Mouse (Mus musculus) ovary, adult 18-20 months (tissue): ENCODE measurements at regions not wholly inside any gene's neighbourhood (a gene's known extent, or its start where the extent isn't known, plus 50 kb on each side); places are given as distances from the start of the nearest gene placed in this dataset.

ENCODE experiments used
- DNase-seq: peaks from one replicate; pipeline ENCODE4 v3.0.0; 2022; ENCODE audit warnings: low spot score, mixed read lengths

DNA sequence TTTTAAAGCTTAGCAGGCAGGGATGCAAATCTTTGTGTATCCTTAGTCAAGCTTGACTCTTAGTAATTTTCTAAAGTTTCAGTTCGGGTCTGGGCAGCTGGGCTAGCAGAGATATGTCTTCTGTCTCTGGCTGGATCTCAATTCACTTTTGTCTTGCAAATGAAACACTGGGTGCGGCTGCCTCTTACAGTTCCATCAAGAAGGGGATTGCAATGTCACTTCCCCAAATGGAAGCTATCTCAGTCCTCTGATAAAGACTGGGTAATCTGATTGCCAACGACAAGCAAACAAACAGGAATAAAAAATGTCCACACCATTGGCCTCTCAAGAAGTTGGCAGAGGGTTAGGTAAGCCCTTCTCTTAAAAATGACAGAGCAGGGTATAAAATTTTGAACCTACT, 314.1 kb upstream of the Fam19a5 start:
- DNase-seq = no peak

DNA sequence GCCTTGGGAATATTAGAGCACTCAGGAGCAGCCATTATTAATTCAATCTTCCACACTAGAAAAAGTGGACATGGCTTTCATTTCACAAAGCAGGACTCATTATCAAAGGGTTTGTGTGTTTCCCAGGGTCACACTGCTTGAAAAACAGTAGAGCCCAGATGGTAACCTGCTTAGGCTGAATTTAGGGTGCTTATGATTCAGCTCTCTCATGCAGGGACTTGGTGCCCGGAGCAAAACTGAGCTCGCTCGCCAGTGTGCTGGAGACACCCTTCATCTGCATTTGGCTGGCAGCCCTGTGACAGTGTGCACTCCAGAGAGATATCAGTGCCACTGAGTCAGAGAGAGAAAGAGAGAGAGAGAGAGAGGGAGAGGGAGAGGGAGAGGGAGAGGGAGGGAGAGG, 308.0 kb upstream of the Fam19a5 start:
- DNase-seq = no peak

DNA sequence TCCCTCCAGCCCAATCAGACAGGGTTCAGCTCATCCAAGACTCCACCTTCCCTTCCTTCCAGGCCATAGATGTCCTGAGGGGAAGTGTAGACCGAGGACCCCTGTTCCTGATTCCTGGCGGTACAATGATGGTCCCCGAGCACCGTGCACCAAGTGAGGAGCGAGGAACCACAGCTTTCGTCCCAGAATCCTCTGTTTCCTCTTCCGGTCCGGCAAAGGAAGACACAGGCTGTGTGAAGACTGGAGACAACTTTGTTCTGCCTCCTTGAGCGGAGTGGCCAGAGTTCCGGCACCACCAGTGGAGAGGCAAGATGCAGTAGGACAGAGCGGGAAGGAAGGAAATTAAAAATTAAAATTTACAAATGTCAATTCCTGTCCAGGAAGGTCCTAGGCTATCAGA, 305.0 kb upstream of the Fam19a5 start:
- no peak for DNase-seq

DNA sequence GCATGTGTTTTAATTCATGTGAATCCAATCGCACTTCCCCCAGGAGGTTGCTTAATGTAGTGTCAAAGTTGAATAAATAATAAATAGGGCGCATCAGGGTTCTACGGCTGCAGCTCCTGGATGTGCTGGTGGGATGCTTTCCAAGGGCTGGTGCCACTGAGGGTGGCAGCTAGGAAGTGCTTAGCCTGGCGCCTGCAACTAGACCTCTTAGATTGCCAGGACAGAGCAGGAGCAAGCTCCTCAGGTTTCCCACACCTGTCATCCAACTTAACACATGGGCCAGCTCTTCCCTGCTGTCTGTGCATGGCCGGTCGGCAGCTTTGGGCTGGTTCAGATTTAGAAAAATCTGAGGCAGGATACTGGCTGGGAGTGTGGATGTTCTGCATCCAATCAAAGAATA, 282.6 kb upstream of the Fam19a5 start:
- no peak for DNase-seq

DNA sequence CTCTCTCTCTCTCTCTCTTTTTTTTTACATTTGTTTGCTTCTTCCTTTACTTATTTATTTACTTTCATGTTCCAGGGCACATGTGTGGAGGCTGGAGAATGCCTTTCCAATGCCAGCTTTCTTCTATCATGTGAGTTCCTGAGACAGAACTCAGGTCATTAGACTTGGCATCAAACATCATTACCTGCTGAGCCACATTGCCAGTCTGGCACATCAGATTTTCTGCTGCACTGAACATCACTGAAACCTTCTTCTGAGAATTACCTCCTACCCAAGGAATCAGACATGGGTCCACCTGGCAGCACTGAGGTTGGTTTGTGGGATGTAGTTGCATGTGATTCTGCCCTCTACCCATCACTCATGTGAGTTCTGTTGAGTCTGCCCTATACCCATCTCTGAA, 279.2 kb upstream of the Fam19a5 start:
- no peak for DNase-seq

DNA sequence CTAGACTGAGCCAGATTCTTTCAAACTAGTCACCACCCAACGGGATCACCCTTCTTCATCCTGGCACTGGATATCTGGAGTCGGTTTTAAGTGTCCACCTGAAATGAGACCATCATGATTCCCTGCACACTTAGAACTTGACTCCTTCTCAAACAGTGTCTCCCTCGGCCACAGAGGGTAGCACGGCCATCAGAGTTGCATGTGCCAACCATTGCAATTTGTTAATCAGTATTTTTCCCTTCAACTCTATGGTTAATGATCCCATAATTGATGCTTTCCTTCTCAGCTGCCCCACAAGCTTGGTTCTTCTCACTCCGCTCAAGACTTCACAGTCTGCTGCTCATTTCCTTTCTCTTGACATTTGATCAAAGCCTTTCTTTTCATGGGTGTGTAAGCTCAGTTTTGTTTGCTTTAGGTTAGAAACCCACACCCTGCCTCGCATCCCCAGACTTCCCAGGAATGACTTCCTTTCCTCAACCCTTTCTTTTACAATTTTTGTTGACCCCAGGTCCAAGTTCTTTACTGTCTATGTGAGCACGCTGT, 253.0 kb upstream of the Fam19a5 start:
- no peak for DNase-seq

DNA sequence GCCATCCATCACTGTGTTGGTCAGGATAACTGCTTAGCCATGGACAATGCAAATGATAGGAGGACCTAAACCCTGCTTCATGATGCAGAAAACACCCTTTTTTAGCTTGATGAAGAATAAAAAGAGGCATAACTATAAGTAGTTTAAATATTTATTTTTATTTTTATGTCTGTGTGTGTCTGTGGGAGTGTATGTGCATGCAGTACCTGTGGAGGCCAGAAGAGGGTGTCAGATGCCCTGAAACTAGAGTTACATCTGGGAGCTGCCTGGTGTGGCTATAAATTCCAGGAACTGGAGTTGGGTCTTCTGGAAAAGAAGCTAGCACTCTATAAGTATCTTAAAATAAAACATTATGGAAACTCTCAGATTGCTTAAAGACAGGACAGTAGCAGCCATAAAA, 224.2 kb upstream of the Fam19a5 start:
- DNase-seq = no peak

DNA sequence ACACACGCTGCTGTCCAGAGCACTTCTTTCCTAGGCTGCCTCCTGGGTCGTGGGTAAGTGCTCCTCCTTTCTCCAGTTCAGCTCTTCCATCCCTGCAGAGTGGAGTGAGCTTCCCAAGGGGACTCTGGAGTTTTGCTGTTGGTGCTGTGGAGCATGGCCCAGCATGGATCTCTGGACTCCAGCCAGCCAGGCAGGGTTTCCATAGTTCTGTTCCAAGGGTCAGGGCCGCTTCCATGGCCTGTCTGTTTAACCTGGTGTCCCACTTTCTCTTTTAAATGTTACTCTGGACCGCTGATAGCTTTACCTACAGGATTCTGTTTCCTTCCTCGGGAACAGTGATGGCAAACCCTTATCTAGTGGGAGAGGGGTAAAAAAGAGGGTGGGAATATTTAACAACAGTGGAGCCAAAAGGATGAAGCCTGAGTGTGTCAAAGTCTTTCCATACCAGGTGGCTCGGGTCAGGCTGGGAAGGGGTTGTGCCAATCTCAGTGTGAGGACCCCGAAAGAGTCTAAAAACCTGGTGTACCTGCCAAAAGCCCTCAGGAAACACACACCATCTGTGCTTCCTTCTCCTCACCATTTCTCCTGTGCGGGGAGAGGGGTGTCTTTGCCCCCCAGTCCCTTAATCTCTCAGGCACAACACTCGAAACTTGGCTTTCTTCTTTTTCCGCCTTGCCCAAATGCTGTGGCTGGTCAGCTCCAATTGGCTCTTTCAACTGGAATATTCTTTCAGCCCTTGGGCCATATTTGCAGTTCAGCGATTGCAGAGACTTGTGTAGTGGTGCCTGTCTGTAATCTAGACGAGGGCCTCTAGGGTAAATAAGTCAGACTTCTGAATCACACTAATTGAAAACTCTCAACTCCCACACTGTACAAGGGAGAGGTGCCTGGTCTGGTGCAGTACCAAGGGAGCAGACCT, 222.8 kb upstream of the Fam19a5 start:
- DNase-seq = no peak

DNA sequence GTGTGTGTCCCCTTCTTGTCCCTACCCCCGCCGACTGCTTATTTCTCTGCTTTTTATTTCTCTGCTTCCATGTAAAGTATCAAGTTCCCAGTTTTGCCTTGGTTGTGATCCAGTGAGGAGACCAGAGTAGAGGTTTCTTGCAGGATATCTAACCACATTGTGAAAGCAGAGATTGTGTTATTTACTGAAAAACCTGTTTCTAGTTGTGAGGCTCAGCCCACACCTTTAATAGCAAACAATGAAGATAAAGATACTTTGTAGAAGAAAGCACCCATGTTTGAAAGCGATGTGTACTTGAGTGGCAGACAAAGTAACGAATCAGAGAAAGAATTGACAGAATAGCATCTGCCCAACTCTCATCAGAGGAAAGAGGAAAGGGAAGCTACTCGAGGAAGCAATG, 218.7 kb upstream of the Fam19a5 start:
- DNase-seq = no peak

DNA sequence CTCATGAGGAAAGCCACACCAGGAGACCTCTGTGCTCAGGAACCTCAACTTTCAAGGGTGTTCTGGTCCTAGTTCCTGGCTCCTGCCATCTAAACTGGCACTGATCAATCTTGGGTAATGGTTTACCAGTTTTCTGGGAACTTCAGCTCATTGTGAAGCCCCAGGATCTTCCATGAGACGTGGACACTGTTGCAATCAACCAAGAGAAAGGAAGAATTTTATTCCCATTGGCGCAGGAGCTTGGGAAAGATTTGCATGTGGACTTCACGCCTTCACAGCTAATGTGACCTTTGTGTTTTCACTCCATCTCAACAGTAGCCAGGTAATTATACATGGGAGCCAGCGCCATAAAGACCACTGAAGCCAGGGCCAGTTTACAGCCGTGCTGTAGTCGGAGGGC, 217.8 kb upstream of the Fam19a5 start:
- no peak for DNase-seq

DNA sequence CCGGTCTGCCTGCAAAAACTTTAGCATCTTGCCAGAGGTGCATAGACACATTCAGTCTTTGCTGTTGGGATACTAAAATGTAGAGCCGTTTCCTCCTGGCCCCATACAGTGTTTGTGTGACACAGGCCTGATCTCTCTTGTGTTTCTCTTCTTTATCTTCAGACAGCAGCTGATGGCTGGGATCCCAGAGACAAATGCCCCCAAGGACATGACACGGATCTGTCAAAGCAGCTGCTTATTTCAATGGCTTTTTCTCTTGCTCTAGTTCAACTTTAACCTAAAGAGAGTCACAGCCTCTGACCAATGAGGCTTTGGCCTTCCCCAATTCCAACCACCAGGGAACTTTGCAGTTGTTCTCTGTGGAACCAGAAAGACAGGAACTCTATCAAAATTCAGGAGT, 211.7 kb upstream of the Fam19a5 start:
- DNase-seq = no peak

DNA sequence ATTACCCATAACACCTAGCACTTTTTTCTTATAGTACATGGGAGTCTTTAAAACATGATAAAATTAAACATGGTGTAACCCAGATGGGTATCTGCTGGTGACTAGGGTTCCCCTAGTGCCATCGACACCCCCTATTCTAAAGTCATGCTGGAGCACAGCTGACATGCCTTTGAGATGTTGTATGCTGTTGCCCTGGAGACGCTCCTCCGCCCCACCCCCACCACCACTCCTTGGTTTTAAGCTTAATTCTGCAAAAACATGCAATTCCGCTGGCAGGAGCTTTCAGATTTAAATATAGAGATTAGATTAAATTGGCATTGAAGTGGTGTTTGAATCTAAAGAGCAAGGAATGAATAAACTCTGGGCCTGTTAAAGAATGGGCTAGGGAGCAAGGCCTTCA, 210.6 kb upstream of the Fam19a5 start:
- DNase-seq = no peak

DNA sequence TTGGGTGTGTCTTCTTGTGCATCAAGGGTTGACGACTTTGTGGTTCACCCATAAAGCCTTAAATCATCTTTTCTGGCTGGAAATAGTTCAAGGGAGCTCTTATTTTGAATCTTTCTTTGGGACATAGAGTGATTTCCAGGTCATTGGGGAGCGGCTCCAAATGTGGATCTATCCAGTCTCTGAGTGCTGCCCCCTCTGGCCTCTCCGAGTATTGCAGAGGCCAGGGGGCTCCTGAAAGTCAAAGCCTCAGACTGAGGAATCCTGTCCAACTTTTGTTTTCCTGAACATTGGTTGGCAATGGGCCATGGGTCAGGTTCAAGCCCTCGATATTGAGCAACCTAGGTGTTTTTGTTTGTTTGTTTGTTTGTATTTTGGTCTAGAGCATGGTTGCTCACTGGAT, 209.7 kb upstream of the Fam19a5 start:
- no peak for DNase-seq

DNA sequence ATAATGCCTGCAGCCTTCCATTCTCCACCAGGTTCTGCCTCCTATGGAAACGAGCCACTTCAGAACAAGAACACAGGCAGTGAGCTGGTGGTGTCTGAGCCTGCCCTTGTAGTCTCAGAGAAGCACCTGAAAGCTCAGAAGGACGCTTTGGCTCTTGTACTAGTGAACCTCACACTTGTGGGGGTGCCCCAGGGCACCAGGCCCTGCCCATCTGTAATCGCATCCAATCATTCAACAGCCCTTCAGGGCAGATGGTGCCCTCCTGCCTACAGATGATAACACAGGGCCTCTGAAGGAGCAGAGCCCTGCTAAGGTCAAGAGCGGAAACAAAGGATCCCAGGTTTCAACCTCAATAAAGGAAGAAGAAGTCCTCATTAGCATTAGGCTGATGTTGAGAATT, 208.8 kb upstream of the Fam19a5 start:
- DNase-seq = no peak

DNA sequence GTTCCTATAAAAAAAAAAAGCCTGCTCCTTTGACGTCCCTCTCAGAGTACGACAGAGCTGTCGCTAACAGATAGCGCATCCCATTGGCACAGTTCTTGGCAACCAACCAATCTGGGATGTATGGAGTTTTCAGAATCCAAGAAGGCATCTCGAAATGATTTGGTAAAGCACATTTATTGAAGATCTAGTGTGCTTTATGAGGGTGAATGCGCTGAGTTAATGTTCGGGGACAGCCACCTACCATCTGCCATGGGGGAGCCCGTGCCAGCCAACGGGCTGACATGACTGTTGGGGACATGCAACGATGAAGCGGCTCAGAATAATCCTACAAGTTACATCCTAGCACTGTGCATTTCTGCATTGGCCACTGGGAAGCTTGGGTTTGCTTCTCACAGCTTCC, 208.4 kb upstream of the Fam19a5 start:
- no peak for DNase-seq

DNA sequence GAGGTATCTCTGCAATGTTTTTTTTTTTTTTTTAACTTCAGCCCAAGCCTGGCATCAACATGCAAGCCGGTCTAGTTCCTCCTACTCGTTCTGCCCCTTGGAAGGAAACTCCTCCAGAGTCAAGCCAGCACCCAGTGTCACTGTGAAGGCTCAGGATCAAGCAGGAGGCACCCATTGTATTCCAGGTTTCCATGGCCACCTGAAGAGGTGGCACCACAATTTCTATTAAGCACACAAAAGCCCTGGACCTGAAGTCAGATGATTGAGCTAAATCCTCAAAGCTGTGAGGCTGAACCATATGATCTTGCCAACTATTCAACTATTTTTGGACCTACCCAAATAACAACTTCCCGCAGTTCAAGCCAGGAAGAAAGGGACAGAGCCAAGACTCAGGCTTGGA, 204.2 kb upstream of the Fam19a5 start:
- DNase-seq = peak; percentile 3

DNA sequence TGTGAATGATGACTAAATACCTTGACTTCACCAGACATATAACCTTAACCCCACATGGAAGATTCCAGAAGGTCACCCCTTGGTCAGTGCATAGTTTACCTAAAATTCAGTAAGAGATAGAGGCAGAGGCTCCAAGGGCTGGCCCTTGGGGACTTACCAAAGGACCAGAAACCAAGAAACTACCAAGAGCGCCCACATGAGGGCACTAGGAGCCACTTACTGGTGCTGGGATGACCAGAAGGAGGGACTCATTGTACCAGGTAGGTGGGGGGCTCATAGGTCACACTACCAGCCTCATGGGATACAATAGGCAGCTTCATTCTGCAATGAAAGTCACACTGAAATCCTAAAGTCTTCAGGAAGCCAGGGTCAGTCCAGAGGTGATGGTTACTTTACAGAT, 201.4 kb upstream of the Fam19a5 start:
- no peak for DNase-seq

DNA sequence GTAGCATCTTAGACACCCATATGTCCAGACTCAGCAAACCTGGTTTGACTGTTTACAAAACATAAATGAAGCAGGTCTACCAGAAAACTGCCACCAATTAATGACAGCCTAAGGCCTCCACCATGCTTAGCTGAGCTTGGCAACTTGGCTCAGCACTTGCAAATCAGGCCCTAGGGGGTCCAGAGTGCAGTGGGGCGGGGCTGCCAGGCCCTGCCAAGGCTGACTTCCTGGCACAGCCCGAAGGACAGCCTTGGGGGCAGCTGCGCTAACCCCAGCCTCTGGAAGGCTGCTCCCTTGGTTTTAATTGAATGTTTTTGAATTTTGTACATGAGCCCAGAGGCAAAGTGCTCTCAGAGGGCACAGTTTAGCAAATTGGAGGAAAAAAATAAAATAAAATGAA, 198.3 kb upstream of the Fam19a5 start:
- DNase-seq = peak; percentile 20

DNA sequence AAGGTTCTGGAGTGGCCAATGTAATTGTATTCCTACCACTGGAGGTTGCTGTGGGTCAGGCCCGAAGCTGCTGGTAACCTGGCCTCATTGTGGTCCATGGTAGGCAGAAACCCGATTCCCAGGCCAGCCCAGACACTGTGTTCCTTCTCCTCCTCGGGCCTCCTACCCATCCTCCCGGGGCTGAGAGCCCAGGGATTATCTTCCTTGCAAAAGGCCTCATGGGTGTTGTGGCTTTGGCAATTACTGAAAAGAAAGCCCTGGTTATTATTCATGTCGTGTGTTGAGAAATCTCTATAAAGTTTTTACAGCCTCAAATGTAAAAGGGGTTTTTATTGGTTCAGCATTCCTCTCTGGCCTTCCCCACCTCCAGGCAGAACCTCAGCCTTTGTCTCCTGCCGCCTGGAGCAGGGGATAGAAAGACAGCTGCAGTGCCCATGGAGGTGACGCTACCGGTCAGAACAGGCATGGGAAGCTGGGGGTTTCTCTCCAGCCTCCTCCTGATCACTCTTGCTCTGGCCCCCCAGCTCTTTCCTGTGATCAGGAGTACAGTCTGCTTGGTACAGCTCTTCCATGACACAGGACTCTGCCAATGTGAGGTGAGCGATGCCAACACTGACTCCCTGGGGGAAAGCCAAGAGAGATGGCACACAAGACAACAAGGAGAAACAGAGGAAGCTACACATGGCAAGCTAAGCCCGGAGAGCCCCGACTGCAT, 194.4 kb upstream of the Fam19a5 start:
- DNase-seq = no peak

DNA sequence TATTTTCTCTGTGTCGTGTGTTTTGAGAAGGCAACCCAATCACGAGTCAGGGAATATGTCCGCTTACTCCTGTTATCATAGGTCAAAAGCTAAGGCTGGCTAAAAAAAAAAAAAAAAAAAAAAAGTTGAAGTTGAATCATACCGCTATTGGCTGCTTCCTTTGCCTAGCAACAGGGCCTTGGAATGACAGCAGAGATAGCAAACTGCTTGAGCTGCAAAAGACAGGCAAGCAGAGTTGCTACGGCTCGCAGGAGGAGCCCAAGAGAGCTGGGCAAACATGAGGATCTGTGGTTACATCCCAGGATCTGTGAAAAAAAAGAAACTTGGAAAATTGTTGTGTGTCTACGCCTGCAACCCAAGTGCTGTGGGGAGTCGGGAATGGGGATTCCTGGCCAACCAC, 191.3 kb upstream of the Fam19a5 start:
- DNase-seq = no peak

DNA sequence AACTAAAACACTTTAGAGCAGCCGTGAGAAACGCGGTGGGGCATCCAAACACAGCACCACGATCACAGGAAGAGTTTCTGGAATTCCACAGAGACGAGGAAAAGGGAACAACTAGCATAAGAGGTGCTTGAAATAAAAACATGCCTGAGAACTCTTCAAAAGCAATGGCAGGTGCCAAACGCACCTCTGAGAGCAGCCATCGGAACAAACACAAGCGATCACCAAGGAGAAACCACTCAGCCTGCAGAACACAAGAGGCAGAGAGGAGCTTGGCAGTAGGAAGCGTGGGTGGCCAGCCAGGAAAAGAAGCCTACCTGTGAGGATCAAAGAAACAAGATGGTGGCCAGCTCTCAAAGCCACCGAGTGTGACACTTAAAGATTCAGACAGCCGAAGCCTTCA, 190.2 kb upstream of the Fam19a5 start:
- no peak for DNase-seq

DNA sequence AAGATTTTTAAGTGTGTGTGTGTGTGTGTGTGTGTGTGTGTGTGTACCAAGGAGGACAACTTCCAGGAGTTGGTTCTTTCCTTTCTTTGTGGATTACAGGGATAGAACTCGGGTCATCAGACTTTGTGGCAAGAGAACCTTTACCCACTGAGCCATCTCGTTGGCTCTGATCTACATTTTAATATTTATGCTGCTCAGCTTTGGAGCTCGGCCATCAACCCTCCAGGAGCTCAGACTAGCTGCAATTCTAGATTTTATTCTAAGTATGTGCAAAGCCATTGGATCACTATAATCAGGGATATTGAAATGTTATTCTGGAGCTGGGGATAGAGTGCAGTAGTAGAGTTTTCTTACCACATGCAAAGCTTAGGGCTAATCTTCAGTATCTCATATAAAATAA, 183.6 kb upstream of the Fam19a5 start:
- DNase-seq = no peak

DNA sequence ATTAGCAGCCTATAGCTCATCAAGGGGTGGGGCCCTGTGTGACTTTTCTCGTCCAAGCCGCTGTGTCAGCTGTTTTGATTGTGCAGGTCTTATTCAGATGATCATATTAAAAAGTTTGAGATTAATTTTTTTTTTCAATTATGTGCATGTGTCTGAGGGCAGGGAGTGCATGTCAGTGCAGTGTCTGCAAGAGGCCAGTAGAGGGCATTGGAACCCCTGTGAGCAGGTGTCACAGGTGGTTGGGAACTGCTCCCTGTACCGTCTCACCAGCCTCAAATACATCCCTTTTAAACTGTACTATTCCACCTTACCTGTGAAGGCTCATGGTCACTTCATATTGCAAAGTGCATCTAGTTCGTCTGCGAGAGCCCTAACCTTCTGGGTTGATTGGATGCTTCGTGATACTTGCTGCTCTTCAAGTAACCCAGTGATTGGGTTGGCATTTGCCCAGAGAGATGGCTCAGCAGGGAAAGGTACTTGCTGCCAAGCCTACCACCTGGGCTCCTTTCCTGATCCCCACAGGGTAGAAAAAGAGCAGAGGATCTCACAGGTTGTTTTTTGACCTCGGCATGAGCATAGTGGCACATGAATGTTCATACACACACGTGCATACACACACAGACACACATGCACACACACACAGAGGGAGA, 178.3 kb upstream of the Fam19a5 start:
- DNase-seq = no peak
